Mouse (Mus musculus) adrenal gland (tissue): ENCODE data around the gene Mpig6b.

ENCODE experiments used
- intact Hi-C: fragments of 180-260 bp; cut with DNase I; formaldehyde crosslinking; loops from one replicate; pipeline ENCODE4 v1.15.1; 2025

The Mpig6b gene

GRCm38 (mm10) chr17:35021842-35022477 lies 44.0 kb downstream of the Mpig6b start:
- intact Hi-C loops = loop anchor here (5.0 to 10.0 kb wide), 3 partner anchors 40 to 213 kb away; partner anchors contain the start of genes Atp6v1g2, Ly6g5c and Nfkbil1

DNA sequence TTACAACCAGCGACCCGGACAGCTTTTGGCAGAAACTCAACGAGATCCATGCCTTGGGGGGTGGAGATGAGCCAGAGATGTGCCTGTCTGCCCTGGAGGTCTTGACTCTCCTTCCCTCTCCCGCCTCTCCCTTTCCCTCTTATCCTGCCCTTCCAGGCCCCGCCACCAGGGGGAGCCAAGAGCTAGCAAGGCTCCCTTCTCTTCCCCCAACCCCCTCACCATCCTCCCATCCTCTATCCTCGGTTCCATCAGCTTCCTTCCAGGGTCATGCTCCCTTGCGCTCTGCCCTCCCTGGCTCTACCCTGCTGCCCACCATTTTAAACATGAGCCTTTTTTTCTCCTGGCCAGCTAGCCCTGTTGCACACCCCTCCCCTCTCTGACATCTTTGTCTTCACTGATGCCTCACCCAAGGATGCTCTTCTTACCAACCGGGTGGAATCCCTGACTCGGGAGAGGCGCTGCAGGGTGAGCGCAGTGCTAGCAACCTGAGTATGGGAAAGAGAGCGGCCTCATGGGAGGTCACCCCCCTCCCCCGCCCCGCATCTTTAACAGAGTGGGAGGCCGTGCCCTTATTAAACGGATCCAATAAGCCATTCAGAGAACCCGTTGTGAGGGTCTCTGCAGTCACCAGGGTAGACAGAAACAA lies 44.7 kb downstream of the Mpig6b start:
- intact Hi-C loops = loop anchor here (5.0 to 10.0 kb wide), 3 partner anchors 41 to 214 kb away; partner anchors contain the start of genes Atp6v1g2, Ly6g5c and Nfkbil1

GRCm38 (mm10) chr17:35020551-35020950 lies 45.4 kb downstream of the Mpig6b start:
- intact Hi-C loops = loop anchor here (5.0 to 10.0 kb wide), 3 partner anchors 42 to 214 kb away; partner anchors contain the start of genes Atp6v1g2, Ly6g5c and Nfkbil1

GRCm38 (mm10) chr17:35019894-35020293 lies 46.1 kb downstream of the Mpig6b start:
- intact Hi-C loops = loop anchor here (5.0 to 10.0 kb wide), 3 partner anchors 42 to 215 kb away; partner anchors contain the start of genes Atp6v1g2, Ly6g5c and Nfkbil1

DNA sequence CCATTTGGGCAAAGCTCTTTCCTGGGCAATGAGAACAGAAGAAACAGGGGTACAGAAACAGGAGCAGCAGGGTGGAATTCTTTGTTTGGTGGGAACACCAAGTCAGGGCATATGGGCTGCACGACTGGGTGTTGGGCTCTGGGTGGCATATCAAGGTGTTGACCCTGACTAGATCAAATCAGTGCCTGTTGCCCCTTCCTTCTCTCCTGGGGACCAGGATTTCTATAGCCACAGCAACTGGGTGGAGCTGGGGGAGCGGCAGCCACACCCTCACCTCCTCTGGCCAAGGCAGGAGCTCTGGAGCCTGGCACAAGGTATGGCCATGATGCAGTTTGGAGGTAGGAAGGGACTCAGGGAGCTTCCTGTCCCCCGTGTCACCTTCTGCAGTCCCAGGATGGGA lies 47.8 kb downstream of the Mpig6b start:
- intact Hi-C loops = no loop called here

- intact Hi-C loops = no loop called here
Measured at GRCm38 (mm10) chr17:35017706-35018030, 48.3 kb downstream of the Mpig6b start.

DNA sequence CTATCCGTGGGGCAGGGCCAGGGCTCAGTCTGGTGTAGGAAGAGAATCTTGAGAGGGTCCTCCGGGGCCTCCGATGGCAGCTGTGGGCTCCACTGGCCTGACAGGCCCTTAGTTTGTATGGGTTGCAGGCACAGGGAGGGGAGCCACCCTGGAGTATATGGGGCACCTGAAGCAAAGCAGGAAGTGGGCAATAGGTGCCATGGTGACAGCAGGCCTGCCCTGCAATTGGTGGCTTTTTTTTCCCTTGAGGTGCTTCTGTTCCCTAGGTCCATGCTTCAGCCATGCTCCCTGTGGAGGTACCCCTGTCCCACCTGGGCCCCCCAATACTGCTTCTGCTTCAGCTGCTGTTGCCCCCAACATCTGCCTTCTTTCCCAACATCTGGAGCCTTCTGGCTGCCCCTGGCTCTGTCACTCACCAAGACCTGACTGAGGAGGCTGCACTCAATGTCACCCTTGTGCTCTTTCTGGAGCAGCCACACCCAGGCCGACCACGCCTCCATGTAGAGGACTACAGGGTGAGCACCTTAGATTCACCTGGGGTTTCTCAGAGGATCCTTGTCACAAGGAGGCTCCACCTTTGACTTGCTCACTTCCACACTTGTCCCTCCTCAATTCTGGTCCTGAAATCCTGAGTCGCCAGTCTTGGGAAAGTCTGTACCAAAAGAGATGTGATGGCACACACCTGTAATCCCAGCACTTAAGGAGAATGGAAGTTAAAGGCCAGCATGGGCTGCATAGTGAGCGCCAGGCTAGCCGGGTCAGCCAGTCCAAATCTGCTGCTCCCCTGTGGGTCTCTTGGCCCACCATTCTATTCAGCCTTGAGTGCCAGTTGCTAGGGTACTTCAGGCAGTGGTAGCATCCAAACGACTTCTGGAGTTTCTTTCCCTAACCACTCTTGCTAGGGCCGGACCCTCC lies 48.9 kb downstream of the Mpig6b start:
- intact Hi-C loops = no loop called here

DNA sequence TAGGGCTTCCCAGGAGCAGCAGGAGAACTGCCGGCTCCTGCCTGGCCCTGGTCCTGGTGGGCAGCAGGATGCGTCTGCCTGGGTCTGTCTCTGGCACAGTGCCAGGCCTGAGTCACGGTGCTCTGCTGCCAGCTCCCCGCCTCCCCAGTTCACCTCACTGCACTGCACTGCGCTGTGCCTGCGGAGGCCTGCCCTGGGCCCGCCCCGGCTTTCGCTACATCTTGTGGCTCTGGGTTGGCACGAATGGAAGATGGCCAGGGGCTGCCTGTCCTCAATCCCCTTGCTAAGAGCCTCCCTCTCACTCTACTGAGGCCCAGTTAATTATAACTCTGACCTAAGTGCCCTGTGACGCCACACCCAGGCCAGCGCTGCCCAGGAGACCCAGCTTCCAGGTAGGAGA lies 49.6 kb downstream of the Mpig6b start, which contains the start of gene Vwa7:
Gene Vwa7, plus strand, starts transcription at position 204 of the 400 bp plus-strand sequence.
- intact Hi-C loops = no loop called here

DNA sequence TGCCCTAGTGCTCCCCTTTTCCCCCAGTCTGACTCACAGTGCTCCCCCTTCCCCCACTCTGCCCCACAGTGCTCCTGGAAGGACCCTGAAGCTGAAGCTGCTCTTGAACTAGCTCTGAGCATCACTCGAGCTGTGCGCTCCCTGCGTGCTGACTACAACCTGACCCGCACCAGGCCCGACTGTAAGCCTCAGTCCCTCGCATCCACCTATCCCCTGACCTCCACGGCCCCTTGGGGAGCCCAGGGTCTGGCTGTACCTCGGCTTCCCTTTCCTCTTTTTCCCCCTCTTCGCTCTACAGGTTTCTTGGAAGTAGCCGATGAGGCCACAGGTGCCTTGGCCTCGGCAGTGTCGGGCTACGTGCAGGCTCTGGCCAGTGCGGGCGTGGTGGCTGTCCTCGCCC lies 50.7 kb downstream of the Mpig6b start:
- intact Hi-C loops = no loop called here

DNA sequence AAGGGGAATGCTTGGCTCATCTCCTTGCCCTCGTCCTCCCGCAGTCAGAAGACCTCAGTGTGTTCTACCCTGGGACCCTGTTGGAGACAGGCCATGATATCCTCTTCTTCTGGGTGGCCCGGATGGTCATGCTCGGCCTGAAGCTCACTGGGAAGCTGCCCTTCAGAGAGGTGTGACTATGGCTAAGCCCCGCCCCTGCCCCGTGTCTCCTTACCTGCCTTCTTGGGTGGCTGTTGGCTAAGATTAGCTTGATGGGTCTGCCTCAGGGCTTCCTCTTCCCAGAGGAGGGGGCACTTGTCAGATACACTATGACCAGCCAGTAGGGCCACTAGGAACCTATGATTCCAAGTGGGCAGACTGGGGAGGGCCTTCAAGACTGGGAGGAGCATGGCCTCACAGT lies 52.8 kb downstream of the Mpig6b start:
- intact Hi-C loops = no loop called here
